Mouse (Mus musculus): ENCODE results near the gene Eno2. TPM values are rescaled to one million over a fixed set of nuclear protein-coding genes. Genes with fewer than 3 reads are reported as not detected.

The Eno2 gene
- polyA plus RNA-seq (2017; shearing (Covaris generic)), result 1 to 10 TPM; 3.3 to 7.1 TPM

DNA sequence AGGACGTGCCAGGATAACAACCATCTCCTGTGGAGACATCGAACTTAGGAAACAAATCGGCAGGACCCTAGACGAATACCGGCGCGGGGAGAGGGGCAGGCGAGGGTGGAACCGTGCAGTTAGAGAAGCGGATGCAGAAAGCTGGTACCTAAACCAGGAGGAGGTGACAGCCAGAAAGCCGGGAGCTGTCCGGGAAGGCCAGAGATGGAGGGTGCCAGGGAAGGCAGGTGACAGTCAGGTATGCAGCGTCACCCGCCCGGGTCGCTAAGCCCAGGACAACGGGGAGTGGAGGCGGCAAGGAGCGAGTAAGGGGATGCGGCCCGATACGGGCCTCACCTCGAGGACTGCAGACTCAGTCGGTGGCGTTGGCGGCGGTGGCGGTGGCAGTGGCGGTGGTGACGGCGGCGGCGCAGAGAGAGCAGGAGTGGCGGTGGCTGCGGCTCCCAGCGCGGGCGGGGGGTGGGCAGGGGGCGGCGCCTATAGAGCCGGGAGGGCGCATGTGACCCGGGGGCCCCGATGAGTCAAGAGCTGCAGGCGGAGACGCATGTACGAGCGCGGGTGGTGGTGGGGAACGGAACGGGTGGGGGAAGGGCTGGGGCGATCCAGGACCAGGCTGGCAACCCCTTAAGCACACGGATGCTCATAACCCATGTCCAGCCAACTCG, at the start of gene Eno2:
Eno2 (minus strand) TSS at position 573 of the 665 bp plus-strand sequence.

GRCm38 (mm10) chr6:124813933-124814332, 44.5 kb upstream of the Eno2 start, which contains the start of gene Tpi1:
TSS of gene Tpi1 (minus strand) at chr6:124814296.

GRCm38 (mm10) chr6:124808358-124809012, 39.0 kb upstream of the Eno2 start, which contains the start of gene Spsb2:
TSS of gene Spsb2 (plus strand) at chr6:124808661.

DNA sequence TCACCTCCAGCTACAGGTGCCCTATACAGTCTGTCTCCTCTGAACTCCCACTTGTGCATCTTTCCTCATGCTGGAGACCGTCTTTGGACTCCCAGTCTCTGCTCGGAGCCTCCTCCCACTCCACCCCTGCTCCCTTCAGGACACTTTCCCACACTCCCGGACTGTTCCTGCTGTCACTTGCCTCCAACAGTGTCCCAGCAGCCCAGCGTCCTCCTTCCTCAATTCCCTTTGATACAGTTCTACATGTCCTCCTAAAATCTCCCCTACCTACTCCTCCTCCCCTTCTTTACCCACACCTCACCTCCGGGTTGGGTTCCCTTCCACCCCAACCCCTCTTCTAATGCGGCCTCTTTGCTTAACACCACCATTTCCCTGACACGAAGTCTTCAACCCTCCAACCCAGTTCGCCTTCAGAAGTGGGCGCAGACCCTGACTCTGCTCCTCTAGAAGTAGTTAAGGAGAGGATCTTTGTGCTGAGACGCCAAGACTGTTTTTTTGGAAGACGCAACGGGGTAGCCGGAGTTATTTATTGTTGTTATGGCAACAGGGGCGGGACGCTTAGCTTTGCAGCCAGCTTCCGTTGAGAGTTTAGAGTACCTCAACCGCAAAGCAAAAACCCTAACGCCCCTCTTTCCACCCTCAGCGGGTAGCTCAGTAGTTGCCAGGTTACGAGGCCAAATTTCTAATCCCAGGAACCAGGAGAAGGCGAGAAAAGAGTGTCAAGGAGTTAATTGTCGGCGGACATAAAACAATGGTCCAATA, 9.9 kb upstream of the Eno2 start, which contains the start of gene Lrrc23:
Lrrc23 (minus strand) TSS at position 506 of the 762 bp plus-strand sequence.

DNA sequence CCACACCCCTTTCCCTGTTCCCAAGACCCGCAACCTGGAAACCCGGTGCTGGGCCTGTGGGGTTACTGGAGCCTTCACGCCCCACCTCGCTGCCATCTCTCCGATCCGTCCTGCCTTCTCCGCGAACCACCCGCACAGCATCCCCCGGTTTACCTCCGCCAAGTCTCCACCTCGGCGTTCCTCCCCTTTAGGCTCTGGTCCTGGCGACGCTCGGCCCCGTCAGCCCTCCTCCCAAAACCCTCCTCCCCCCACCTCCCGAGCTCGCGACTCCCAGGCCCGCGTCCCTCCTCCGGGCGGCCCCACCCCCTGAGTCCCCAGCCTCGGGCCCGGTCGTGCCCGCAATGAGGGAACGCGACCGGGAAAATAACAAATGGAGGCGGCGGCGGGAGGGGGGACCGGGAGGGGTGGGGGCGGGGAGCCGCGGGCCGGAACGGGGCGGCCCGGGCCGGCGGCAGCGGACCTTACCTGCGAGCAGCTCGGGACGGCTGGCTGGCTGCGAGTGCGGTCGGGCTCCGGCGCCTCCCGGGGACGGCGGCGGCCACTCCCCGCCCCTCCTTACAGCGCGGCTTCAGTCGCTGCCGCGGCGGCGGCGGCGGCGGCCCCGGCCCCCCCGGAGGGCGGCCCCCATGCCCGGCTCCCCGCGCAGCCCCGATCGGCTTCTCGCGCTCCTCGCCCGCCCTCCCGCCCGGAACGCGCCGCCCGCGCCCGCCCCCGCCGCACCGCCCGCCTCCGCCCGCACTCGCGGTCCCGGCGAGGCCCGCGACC, 13.5 kb downstream of the Eno2 start, which contains the start of the genes Gm45234 and Atn1:
Gm45234 (minus strand) TSS at position 191 of the 765 bp plus-strand sequence.
Atn1 (minus strand) TSS at position 694 of the 765 bp plus-strand sequence.

DNA sequence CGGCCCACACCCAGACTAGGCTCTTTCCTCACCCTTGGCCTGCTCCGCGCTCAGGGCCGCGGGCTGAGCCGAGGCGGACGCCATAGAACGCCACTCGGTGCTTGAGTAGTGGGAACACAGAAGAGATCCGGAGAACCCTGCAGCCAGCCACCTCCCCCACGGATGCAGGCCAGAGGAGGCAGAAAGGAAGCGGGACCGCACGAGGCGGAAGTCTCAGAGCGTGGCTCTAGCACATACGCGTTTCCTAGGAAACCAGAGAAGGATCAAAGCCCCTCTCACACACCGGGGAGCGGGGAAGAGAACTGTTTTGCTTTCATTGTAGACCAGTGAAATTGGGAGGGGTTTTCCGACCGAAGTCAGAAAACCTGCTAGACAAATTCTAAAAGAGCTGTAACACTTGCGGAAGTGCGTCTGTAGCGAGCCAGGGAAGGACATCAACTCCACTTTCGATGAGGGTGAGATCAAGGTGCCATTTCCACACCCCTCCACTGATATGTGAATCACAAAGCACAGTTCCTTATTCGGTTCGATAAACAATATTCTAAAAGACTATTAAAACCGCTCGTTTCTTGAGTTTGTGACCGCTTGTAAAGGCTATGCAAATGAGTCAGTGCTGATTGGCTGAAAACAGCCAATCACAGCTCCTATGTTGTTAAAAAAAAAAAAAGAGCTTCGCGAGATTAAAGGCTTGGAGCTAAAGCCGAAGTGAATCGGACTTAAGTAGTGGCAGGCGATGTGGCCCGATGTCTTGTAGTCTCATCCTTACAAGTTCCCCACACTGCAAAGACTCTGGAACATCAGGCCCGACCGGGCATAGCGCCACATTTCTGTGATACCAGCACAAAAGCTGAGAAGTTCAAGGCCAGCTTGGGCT, 28.3 kb downstream of the Eno2 start, which contains the start of gene Grcc10:
Grcc10 (minus strand) TSS at position 487 of the 874 bp plus-strand sequence.

GRCm38 (mm10) chr6:124738511-124739023, 30.9 kb downstream of the Eno2 start, which contains the start of gene Ptpn6:
TSS of gene Ptpn6 (minus strand) at chr6:124738714.

GRCm38 (mm10) chr6:124711824-124712782, 57.4 kb downstream of the Eno2 start, which contains the start of the genes Emg1 and Phb2:
TSS of gene Emg1 (minus strand) at chr6:124712178.
TSS of gene Phb2 (plus strand) at chr6:124712336.

Other genes starting within 250 kb of the Eno2 start
- gene C1s1, start 227.3 kb downstream of the Eno2 start, polyA plus RNA-seq (2017; shearing (Covaris generic)), result under 1 TPM in 1 of 2 experiments, not detected in 1; 0.21 TPM
- gene C1rb, start 199.4 kb downstream of the Eno2 start, polyA plus RNA-seq (2017; shearing (Covaris generic)), result not detected
- not detected for gene C1s2, start 133.6 kb downstream of the Eno2 start, polyA plus RNA-seq (2017; shearing (Covaris generic))
- gene Lpcat3, start 106.6 kb downstream of the Eno2 start, polyA plus RNA-seq (2017; shearing (Covaris generic)), result 10 to 100 TPM; 51.5 to 80.2 TPM
- gene Emg1, start 57.5 kb downstream of the Eno2 start, polyA plus RNA-seq (2017; shearing (Covaris generic)), result 100 to 1,000 TPM; 250 to 341 TPM
- 100 to 1,000 TPM; 199 to 262 TPM for gene Phb2, start 57.3 kb downstream of the Eno2 start, polyA plus RNA-seq (2017; shearing (Covaris generic))
- 100 to 1,000 TPM; 271 to 272 TPM for gene Ptpn6, start 31.0 kb downstream of the Eno2 start, polyA plus RNA-seq (2017; shearing (Covaris generic))
- gene Grcc10, start 28.3 kb downstream of the Eno2 start, polyA plus RNA-seq (2017; shearing (Covaris generic)), result 100 to 1,000 TPM; 443 to 508 TPM
- not detected for gene Gm45234, start 13.7 kb downstream of the Eno2 start, polyA plus RNA-seq (2017; shearing (Covaris generic))
- gene Atn1, start 13.1 kb downstream of the Eno2 start, polyA plus RNA-seq (2017; shearing (Covaris generic)), result 10 to 100 TPM in 1 of 2 experiments, 1 to 10 TPM in 1; 3.7 to 10.9 TPM
- gene Lrrc23, start 10.1 kb upstream of the Eno2 start, polyA plus RNA-seq (2017; shearing (Covaris generic)), result 1 to 10 TPM in 1 of 2 experiments, not detected in 1; 2.7 TPM
- gene Spsb2, start 39.0 kb upstream of the Eno2 start, polyA plus RNA-seq (2017; shearing (Covaris generic)), result 1 to 10 TPM; 2.1 to 9.7 TPM
- 100 to 1,000 TPM; 147 to 163 TPM for gene Tpi1, start 44.6 kb upstream of the Eno2 start, polyA plus RNA-seq (2017; shearing (Covaris generic))
- 10 to 100 TPM; 71.4 to 93.4 TPM for gene Usp5, start 59.8 kb upstream of the Eno2 start, polyA plus RNA-seq (2017; shearing (Covaris generic))
- gene Cdca3, start 59.9 kb upstream of the Eno2 start, polyA plus RNA-seq (2017; shearing (Covaris generic)), result 10 to 100 TPM; 22.6 to 23.4 TPM
- under 1 TPM in 1 of 2 experiments, not detected in 1; 0.25 TPM for gene Gnb3, start 70.6 kb upstream of the Eno2 start, polyA plus RNA-seq (2017; shearing (Covaris generic))
- under 1 TPM; 0.09 to 0.49 TPM for gene P3h3, start 88.1 kb upstream of the Eno2 start, polyA plus RNA-seq (2017; shearing (Covaris generic))
- under 1 TPM; 0.26 to 0.48 TPM for gene Gpr162, start 94.3 kb upstream of the Eno2 start, polyA plus RNA-seq (2017; shearing (Covaris generic))
- 100 to 1,000 TPM; 318 to 460 TPM for gene Cd4, start 118.5 kb upstream of the Eno2 start, polyA plus RNA-seq (2017; shearing (Covaris generic))
- gene Lag3, start 142.0 kb upstream of the Eno2 start, polyA plus RNA-seq (2017; shearing (Covaris generic)), result 10 to 100 TPM in 1 of 2 experiments, 1 to 10 TPM in 1; 7.9 to 13.9 TPM
- 10 to 100 TPM; 48.9 to 51.3 TPM for gene Ptms, start 150.4 kb upstream of the Eno2 start, polyA plus RNA-seq (2017; shearing (Covaris generic))
- gene Mlf2, start 161.7 kb upstream of the Eno2 start, polyA plus RNA-seq (2017; shearing (Covaris generic)), result 100 to 1,000 TPM; 180 to 204 TPM
- gene Cops7a, start 195.9 kb upstream of the Eno2 start, polyA plus RNA-seq (2017; shearing (Covaris generic)), result 10 to 100 TPM; 63.1 to 67.0 TPM
- gene Pianp, start 227.0 kb upstream of the Eno2 start, polyA plus RNA-seq (2017; shearing (Covaris generic)), result under 1 TPM; 0.27 to 0.44 TPM
- gene Zfp384, start 239.5 kb upstream of the Eno2 start, polyA plus RNA-seq (2017; shearing (Covaris generic)), result 10 to 100 TPM; 61.9 to 62.5 TPM

Measured in activated CD4-positive, CD25-positive, alpha-beta regulatory T cell (primary cell).